Mouse (Mus musculus) embryonic facial prominence, embryonic 14.5 days (tissue): Measurements from ENCODE around the gene Washc4. TPM values are rescaled to one million over a fixed set of nuclear protein-coding genes. Genes with fewer than 3 reads are reported as not detected.
"Not testable (repeated sequence)": the region's sequence is repeated elsewhere in the genome, so short reads cannot be mapped to it uniquely, and the experiment has no call there.

ENCODE experiments used
- ATAC-seq: fragments of 200-750 bp; cut with Nextera tagmentation; 2 replicates; pipeline ENCODE4 v1.8.0; 2017; ENCODE audit warnings: low read depth, moderate number of reproducible peaks, moderate TSS enrichment
- DNase-seq: peaks from one replicate; pipeline ENCODE4 v3.0.0-alpha.2; 2015; ENCODE audit warnings: low spot score
- H3K27ac ChIP-seq: fragments of 300-500 bp; sonication (generic); replicated peaks from 2 replicates; pipeline ENCODE4 v1.5.1; 2014; ENCODE audit warnings: low read depth, mild to moderate bottlenecking, low read length, moderate library complexity
- H3K27me3 ChIP-seq: fragments of 300-500 bp; sonication (generic); replicated peaks from 2 replicates; pipeline ENCODE4 v1.6.1; 2014; ENCODE audit warnings: low read length; ENCODE audit not compliant: control insufficient read depth, insufficient read depth
- H3K36me3 ChIP-seq: fragments of 300-500 bp; sonication (generic); 2 replicates; pipeline ENCODE4 v1.6.1; 2014; ENCODE audit warnings: low read length, mixed read lengths; ENCODE audit not compliant: control insufficient read depth, insufficient read depth
- H3K4me1 ChIP-seq: fragments of 300-500 bp; sonication (generic); 2 replicates; pipeline ENCODE4 v1.6.1; 2014; ENCODE audit warnings: antibody characterized with exemption, low read length; ENCODE audit not compliant: control insufficient read depth, insufficient read depth
- H3K4me2 ChIP-seq: fragments of 300-500 bp; sonication (generic); 2 replicates; pipeline ENCODE4 v1.6.1; 2014; ENCODE audit warnings: low read depth, mild to moderate bottlenecking, low read length, moderate library complexity, mixed read lengths
- H3K4me3 ChIP-seq: fragments of 300-500 bp; sonication (generic); 2 replicates; pipeline ENCODE4 v1.5.1; 2014; ENCODE audit warnings: low read depth, mild to moderate bottlenecking, low read length
- H3K9ac ChIP-seq: fragments of 300-500 bp; sonication (generic); 2 replicates; pipeline ENCODE4 v1.6.1; 2014; ENCODE audit warnings: low read depth, mild to moderate bottlenecking, low read length, moderate library complexity, mixed read lengths
- H3K9me3 ChIP-seq: fragments of 300-500 bp; sonication (generic); 2 replicates; pipeline ENCODE4 v1.6.1; 2016; ENCODE audit warnings: low read length; ENCODE audit not compliant: control insufficient read depth
- WGBS: fragments of 180-500 bp; shearing (Covaris S2); extraction: QIAGEN DNeasy Blood & Tissue Kit; methylation state at CpG from one replicate; pipeline ENCODE4 v1.1.7; 2014; 5-methylcytosine and 5-hydroxymethylcytosine counted together
- polyA plus RNA-seq: library from polyadenylated mRNA; unstranded; fragments of >200 nt; fragmentation: Nextera tagmentation; extraction: Ambion mirVana; gene quantifications from 2 replicates; pipeline ENCODE4 v1.2.1, GENCODE M21; 2014

The Washc4 gene
- 41.4 and 42.9 TPM in 2 replicates for polyA plus RNA-seq

GRCm38 (mm10) chr10:83543439-83544102, at the start of gene Washc4:
Gene Washc4, plus strand, starts transcription at chr10:83543752.
- H3K36me3 ChIP-seq: peaks cover 11% of the 10 kb centered on the region
- DNase-seq (peak; percentile 97), ATAC-seq (peak; percentile 99)
- H3K9me3 ChIP-seq: no peaks in the 10 kb centered on the region
- H3K4me3 ChIP-seq: peak within 1 kb of the TSS; percentile 87
- peaks cover 10% of the 10 kb centered on the region for H3K4me1 ChIP-seq
- H3K4me2 ChIP-seq: peak within 1 kb of the TSS; percentile 71
- no peaks in the 10 kb centered on the region for H3K27me3 ChIP-seq
- H3K9ac ChIP-seq: peak within 1 kb of the TSS; percentile 92
- 3% methylated on average over 19 of the region's 49 CpGs for WGBS
- H3K27ac ChIP-seq: peak within 1 kb of the TSS; percentile 84

DNA sequence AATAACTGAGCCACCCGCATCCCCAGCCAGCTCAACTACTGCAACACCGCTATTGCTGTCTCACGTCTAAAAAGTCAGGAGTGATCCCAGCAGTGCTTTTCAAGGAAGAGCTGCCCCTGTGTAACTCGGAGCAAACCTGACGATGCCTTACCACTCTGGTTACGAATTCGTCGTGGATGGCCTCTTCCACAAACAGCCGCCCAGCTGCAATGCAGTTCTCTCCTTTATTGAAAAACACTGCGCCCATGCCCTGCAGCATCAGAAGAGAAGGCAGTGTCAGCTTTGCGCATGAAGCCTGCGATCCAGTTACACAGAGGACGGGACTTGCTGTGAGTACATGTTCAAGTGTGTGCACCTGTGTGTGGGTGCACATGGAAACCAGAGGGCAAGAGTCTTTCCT, 46.2 kb upstream of the Washc4 start:
- no peak for ATAC-seq
- H3K9ac ChIP-seq: no peak overlapping the region

GRCm38 (mm10) chr10:83508962-83509660, 34.4 kb upstream of the Washc4 start:
- no peak overlapping the region for H3K4me3 ChIP-seq
- H3K27me3 ChIP-seq: no peaks in the 10 kb centered on the region
- peak; percentile 26 for DNase-seq
- WGBS: 56% methylated on average over 8 of the region's 8 CpGs
- no peak overlapping the region for H3K9ac ChIP-seq
- ATAC-seq: no peak
- no peak overlapping the region for H3K4me2 ChIP-seq
- H3K36me3 ChIP-seq: no peaks in the 10 kb centered on the region
- H3K9me3 ChIP-seq: no peaks in the 10 kb centered on the region; the same call in 1 of the 2 replicates
- no peak overlapping the region for H3K27ac ChIP-seq
- H3K4me1 ChIP-seq: no peaks in the 10 kb centered on the region

More for the DNA sequence above, 46.2 kb upstream of the Washc4 start:
- no peak for DNase-seq
- Histone ChIP-seq H3K36me3 (no peaks in the 10 kb centered on the region), H3K9me3 (no peaks in the 10 kb centered on the region), H3K4me2 (no peak overlapping the region), H3K27me3 (no peaks in the 10 kb centered on the region), H3K27ac (no peak overlapping the region), H3K4me3 (no peak overlapping the region), H3K4me1 (no peaks in the 10 kb centered on the region)
- 73% methylated on average over 13 of the region's 13 CpGs for WGBS

- Histone ChIP-seq H3K27ac (no peak overlapping the region), H3K27me3 (no peaks in the 10 kb centered on the region), H3K4me3 (no peak overlapping the region), H3K4me2 (no peak overlapping the region), H3K9ac (no peak overlapping the region), H3K4me1 (no peaks in the 10 kb centered on the region), H3K36me3 (no peaks in the 10 kb centered on the region), H3K9me3 (no peaks in the 10 kb centered on the region; the same call in 1 of the 2 replicates)
- ATAC-seq: no peak
- no peak for DNase-seq
- WGBS: 74% methylated on average over 5 of the region's 5 CpGs
These were observed 32.2 kb upstream of the Washc4 start for GRCm38 (mm10) chr10:83511304-83511703.

DNA sequence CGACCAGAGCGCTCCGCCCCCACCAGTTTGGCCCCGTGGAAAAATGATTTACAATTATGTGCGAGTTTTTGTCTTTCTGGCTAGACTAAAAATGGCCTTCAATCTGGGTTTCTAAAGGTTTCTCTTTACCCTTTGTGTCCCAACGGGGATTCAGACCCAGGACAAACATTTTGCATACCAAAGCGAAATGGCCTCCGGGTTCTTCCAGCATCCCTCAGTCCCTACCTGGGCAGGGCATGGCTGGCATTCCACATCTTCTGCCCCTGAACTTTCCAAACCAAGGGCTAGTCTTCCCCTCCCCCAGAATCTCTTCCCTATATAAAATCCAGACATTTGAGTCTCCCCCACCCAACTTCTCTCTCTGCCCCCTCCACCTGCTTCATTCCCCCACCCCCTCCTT, 29.8 kb upstream of the Washc4 start:
- DNase-seq: no peak
- H3K27ac ChIP-seq: no peak overlapping the region
- H3K4me2 ChIP-seq: no peak overlapping the region
- H3K9ac ChIP-seq: no peak overlapping the region
- no peaks in the 10 kb centered on the region for H3K27me3 ChIP-seq
- H3K4me3 ChIP-seq: no peak overlapping the region
- WGBS: 89% methylated on average over 8 of the region's 8 CpGs
- H3K9me3 ChIP-seq: no peaks in the 10 kb centered on the region; the same call in 1 of the 2 replicates
- ATAC-seq: no peak
- H3K36me3 ChIP-seq: no peaks in the 10 kb centered on the region
- H3K4me1 ChIP-seq: no peaks in the 10 kb centered on the region

- Histone ChIP-seq H3K4me3 (no peak overlapping the region), H3K9ac (no peak overlapping the region), H3K27me3 (no peaks in the 10 kb centered on the region), H3K27ac (no peak overlapping the region), H3K4me1 (no peaks in the 10 kb centered on the region), H3K4me2 (no peak overlapping the region), H3K9me3 (no peaks in the 10 kb centered on the region), H3K36me3 (no peaks in the 10 kb centered on the region)
- no peak for DNase-seq
- no peak for ATAC-seq
- WGBS: 80% methylated on average over 4 of the region's 4 CpGs
These were observed 22.6 kb upstream of the Washc4 start for GRCm38 (mm10) chr10:83520990-83521389.

- not testable (repeated sequence) for H3K27me3 ChIP-seq, DNase-seq, ATAC-seq, H3K9me3 ChIP-seq, H3K4me3 ChIP-seq, H3K9ac ChIP-seq, H3K4me2 ChIP-seq, H3K36me3 ChIP-seq, H3K4me1 ChIP-seq, H3K27ac ChIP-seq
These were observed 19.3 kb upstream of the Washc4 start for GRCm38 (mm10) chr10:83524238-83524637.

DNA sequence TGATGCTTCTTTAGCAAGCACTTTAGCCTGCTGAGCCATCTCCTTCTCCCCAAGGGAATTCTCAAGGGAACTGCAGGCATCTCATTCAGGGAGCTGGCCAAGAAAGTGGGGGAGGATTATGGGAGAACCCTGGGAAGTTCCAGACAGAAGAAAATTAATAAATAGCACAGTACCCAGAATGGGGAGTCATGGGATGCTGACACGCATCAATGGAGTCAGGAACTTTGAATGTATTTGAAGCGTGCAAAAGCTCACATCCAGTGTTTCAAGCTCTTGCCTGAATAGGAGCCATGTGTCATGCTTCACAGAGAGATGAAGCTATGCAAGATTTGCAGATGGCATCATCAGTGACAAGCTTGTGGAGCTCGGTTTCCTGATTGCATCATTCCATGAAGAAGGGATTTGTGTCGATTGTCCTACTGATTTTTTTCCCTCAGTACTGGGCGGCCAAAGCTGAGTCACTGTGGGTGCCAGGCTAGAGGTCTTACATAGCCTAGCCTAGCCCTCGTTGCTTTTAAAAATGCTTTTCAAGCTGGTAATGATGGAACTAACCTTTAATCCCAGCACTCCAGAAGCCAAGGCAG, 13.1 kb upstream of the Washc4 start:
- Histone ChIP-seq H3K9me3 (no peaks in the 10 kb centered on the region), H3K27me3 (no peaks in the 10 kb centered on the region), H3K36me3 (no peaks in the 10 kb centered on the region), H3K4me1 (0 out of 2 replicates have a peak, but pooled peaks cover 4% of the 10 kb centered on the region), H3K4me2 (no peak overlapping the region), H3K9ac (no peak overlapping the region), H3K27ac (no peak overlapping the region), H3K4me3 (no peak overlapping the region)
- ATAC-seq (no peak), DNase-seq (no peak)
- 79% methylated on average over 6 of the region's 6 CpGs for whole genome bisulfite sequencing
